Mouse (Mus musculus): ENCODE measurements around the gene Angptl2. TPM values are rescaled to one million over a fixed set of nuclear protein-coding genes. Genes with fewer than 3 reads are reported as not detected.
"Not testable (repeated sequence)": the region's sequence is repeated elsewhere in the genome, so short reads cannot be mapped to it uniquely, and the experiment has no call there.

Gene Angptl2
- polyA plus RNA-seq, 1 experiment from 2014 or later: 37.3 TPM

DNA sequence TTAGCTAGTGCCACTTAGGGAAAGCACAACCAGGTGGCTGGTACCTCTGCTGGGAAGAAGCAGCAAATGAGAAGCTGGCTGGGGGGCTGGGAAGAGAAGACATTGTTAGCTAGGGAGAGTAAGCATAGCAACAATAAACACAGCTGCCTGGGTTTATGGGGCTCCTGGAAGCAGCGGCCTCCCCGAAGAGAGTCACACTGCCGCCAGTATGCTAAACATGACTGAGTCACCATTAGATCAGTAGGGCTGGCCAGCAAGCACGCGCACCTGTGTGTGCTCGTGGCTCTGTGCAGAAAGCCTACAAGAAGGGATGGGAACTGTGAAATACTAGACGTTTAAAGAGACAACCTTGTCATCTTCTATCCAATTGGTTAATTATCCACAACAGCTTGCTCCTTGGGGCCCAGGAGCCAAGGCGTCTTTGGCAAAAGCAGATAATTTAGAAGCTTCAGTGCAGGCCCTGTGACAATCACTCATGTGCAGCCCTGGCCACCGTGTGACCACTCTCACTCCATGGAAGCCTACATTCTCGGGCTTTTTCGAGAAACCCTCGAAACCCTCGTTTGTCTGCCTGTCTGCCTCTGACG is 9.8 kb upstream of the Angptl2 start:
- Histone ChIP-seq H3K9ac (ENCODE audit: low read length) (no peak overlapping the region), H3K4me3 (ENCODE audit: low read depth, low read length) (no peak overlapping the region), H3K9me3 (ENCODE audit: control insufficient read depth, low read length) (no peaks in the 10 kb centered on the region), H3K36me3 (ENCODE audit: control insufficient read depth, insufficient read depth, low read length) (no peaks in the 10 kb centered on the region), H3K4me2 (replicated peaks; ENCODE audit: low read depth) (no peak overlapping the region), H3K27ac (replicated peaks) (no peak overlapping the region), H3K27me3 (ENCODE audit: control insufficient read depth, insufficient read depth, low read length) (no peaks in the 10 kb centered on the region), H3K4me1 (replicated peaks; ENCODE audit: control insufficient read depth, insufficient read depth) (0 out of 2 replicates have a peak, but pooled peaks cover 4% of the 10 kb centered on the region)
- TF ChIP-seq CTCF (IDR thresholded peaks at IDR 0.05; ENCODE audit: low read depth) (no peak), EP300 (optimal IDR thresholded peaks at IDR 0.05) (no peak)
- 41% methylated on average over 14 of the region's 14 CpGs for WGBS
- ATAC-seq (ENCODE audit: low FRiP score, low TSS enrichment) (peak; percentile 60; the same call in 1 of the 2 replicates), DNase-seq (ENCODE audit: low spot score) (peak; percentile 45)

DNA sequence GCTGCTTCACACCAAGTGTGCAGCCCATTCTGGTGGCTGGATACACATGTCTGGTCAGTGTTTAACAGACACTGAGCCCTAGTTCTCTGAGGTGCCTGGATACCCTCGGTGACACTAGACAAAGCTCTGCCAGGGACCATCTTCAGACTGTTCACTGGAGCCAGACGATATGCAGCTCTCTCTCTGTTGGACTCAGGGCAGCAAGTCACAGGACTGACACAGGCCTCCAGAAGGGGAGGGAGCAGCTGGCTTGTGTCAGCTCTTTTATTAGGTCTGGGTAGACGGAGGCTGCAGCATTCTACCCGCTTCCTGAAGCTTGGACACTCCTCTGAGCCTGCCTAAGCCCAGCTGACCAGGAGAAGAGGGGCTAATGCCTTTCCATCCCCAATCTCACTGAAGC is 8.8 kb upstream of the Angptl2 start:
- Histone ChIP-seq H3K36me3 (ENCODE audit: control insufficient read depth, insufficient read depth, low read length) (no peaks in the 10 kb centered on the region), H3K9me3 (ENCODE audit: control insufficient read depth, low read length) (no peaks in the 10 kb centered on the region), H3K4me2 (replicated peaks; ENCODE audit: low read depth) (no peak overlapping the region), H3K27ac (replicated peaks) (no peak overlapping the region), H3K4me1 (replicated peaks; ENCODE audit: control insufficient read depth, insufficient read depth) (0 out of 2 replicates have a peak, but pooled peaks cover 4% of the 10 kb centered on the region), H3K27me3 (ENCODE audit: control insufficient read depth, insufficient read depth, low read length) (no peaks in the 10 kb centered on the region), H3K4me3 (ENCODE audit: low read depth, low read length) (no peak overlapping the region), H3K9ac (ENCODE audit: low read length) (no peak overlapping the region)
- 22% methylated on average over 4 of the region's 4 CpGs for WGBS
- TF ChIP-seq CTCF (IDR thresholded peaks at IDR 0.05; ENCODE audit: low read depth): no peak
- no peak for TF ChIP-seq EP300 (optimal IDR thresholded peaks at IDR 0.05)
- ATAC-seq (ENCODE audit: low FRiP score, low TSS enrichment) (no peak), DNase-seq (ENCODE audit: low spot score) (no peak)

DNA sequence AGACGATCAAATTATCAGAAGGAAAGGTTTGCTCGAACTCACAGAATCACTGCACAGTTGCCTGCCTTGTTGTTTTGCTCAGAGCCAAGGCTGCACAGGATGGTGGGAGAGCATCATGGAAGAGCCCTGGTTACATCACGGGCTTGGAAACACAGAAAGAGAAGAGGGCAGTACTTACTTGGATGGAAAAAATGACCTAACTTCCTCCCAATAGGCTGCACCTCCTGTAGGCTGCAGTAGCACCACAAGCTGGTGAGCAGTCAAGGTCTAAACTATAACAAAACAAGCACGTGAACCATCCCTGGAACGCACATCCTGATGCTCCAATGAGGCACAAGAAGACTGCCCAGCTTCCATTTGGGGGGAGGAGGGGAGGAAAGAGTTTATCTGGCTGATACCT is 7.7 kb upstream of the Angptl2 start:
- H3K4me3 ChIP-seq (ENCODE audit: low read depth, low read length): no peak overlapping the region
- H3K9ac ChIP-seq (ENCODE audit: low read length): no peak overlapping the region
- 0 out of 2 replicates have a peak, but pooled peaks cover 4% of the 10 kb centered on the region for H3K4me1 ChIP-seq (replicated peaks; ENCODE audit: control insufficient read depth, insufficient read depth)
- H3K9me3 ChIP-seq (ENCODE audit: control insufficient read depth, low read length): no peaks in the 10 kb centered on the region
- no peak for DNase-seq (ENCODE audit: low spot score)
- H3K36me3 ChIP-seq (ENCODE audit: control insufficient read depth, insufficient read depth, low read length): no peaks in the 10 kb centered on the region
- no peaks in the 10 kb centered on the region for H3K27me3 ChIP-seq (ENCODE audit: control insufficient read depth, insufficient read depth, low read length)
- H3K27ac ChIP-seq (replicated peaks): no peak overlapping the region
- WGBS: 84% methylated on average over 5 of the region's 5 CpGs
- H3K4me2 ChIP-seq (replicated peaks; ENCODE audit: low read depth): no peak overlapping the region
- no peak for ATAC-seq (ENCODE audit: low FRiP score, low TSS enrichment)
- TF ChIP-seq EP300 (optimal IDR thresholded peaks at IDR 0.05) (no peak), CTCF (IDR thresholded peaks at IDR 0.05; ENCODE audit: low read depth) (no peak)

DNA sequence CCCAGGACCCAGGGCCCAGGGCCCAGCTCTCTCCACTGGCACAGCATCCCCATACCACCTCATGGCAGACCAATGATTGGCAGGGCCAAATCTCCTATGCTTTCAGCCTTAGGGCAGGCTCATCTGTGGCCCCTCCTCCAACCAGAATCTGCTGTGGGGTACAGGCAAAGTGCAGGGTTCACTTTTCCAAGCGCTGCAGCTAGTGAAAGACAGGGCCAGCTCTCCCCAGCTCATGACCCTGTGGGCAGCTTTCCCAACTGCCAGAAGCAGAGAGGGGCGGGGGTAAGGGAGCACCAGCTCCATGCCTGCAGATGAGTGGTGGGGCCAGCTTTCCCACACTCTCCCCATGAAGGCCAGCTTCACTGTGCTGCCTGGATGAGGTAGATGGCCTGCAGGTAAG is 5.0 kb upstream of the Angptl2 start:
- DNase-seq (ENCODE audit: low spot score): no peak
- H3K27me3 ChIP-seq (ENCODE audit: control insufficient read depth, insufficient read depth, low read length): no peaks in the 10 kb centered on the region
- WGBS: 75% methylated on average over 2 of the region's 2 CpGs
- no peak overlapping the region for H3K4me3 ChIP-seq (ENCODE audit: low read depth, low read length)
- no peak overlapping the region for H3K27ac ChIP-seq (replicated peaks)
- H3K4me2 ChIP-seq (replicated peaks; ENCODE audit: low read depth): no peak overlapping the region
- TF ChIP-seq EP300 (optimal IDR thresholded peaks at IDR 0.05) (no peak), CTCF (IDR thresholded peaks at IDR 0.05; ENCODE audit: low read depth) (no peak)
- no peaks in the 10 kb centered on the region for H3K9me3 ChIP-seq (ENCODE audit: control insufficient read depth, low read length)
- 0 out of 2 replicates have a peak, but pooled peaks have one; percentile 16 for ATAC-seq (ENCODE audit: low FRiP score, low TSS enrichment)
- H3K36me3 ChIP-seq (ENCODE audit: control insufficient read depth, insufficient read depth, low read length): no peaks in the 10 kb centered on the region
- H3K4me1 ChIP-seq (replicated peaks; ENCODE audit: control insufficient read depth, insufficient read depth): 0 out of 2 replicates have a peak, but pooled peaks cover 4% of the 10 kb centered on the region
- H3K9ac ChIP-seq (ENCODE audit: low read length): no peak overlapping the region

DNA sequence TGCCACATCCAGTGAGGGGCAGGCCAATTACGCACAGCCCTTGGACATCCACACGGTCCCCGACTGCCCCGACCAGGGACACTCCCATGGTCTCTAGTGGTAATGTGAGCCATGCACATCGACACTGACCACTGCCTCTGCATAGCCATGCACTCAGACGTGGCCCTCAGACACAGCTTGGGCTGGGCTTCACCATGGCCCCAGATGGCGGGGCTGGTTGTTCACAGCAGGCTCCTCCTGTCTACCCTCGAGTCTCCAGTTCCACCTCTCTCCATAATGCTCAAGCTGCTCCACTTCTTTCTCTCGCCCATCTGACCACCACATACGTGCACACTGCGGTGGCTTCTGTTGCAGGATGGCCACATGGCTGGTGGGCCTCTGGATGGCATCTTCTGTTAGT is 4.6 kb upstream of the Angptl2 start:
- H3K27ac ChIP-seq (replicated peaks); H3K4me2 ChIP-seq (replicated peaks; ENCODE audit: low read depth); H3K36me3 ChIP-seq (ENCODE audit: control insufficient read depth, insufficient read depth, low read length); H3K4me1 ChIP-seq (replicated peaks; ENCODE audit: control insufficient read depth, insufficient read depth); H3K9me3 ChIP-seq (ENCODE audit: control insufficient read depth, low read length); DNase-seq (ENCODE audit: low spot score); H3K27me3 ChIP-seq (ENCODE audit: control insufficient read depth, insufficient read depth, low read length); H3K9ac ChIP-seq (ENCODE audit: low read length); ATAC-seq (ENCODE audit: low FRiP score, low TSS enrichment); H3K4me3 ChIP-seq (ENCODE audit: low read depth, low read length): not testable (repeated sequence)
- 87% methylated on average over 11 of the region's 11 CpGs for whole genome bisulfite sequencing

DNA sequence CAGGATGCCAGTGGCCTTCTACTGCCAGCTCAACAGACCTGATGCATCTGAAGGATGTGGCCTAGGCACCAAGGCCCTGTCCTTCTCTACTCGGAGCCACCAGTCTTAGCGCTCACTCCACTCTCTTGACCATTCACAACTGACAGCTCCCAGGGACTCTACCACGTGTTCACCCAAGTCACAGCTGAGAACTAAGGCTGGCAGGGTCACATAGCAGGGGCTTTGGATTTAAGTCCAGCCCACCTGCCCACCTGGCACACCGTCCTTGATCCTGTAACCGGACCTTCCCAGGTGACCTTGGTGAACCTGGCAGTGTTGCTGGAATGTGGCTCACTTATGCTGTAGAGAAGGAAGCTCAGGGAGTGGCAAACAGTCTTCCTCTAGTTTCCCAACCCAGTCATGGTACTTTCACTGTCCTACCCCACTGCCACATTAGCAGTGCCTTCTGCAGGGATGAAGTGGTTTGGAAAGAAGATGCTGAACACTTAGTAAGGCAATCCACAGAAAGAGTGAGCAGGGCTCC is 631 bp upstream of the Angptl2 start:
- DNase-seq (ENCODE audit: low spot score) (no peak), ATAC-seq (ENCODE audit: low FRiP score, low TSS enrichment) (no peak)
- no peaks in the 10 kb centered on the region for H3K9me3 ChIP-seq (ENCODE audit: control insufficient read depth, low read length)
- no peaks in the 10 kb centered on the region for H3K27me3 ChIP-seq (ENCODE audit: control insufficient read depth, insufficient read depth, low read length)
- peak overlapping the region; percentile 50 for H3K4me3 ChIP-seq (ENCODE audit: low read depth, low read length)
- H3K27ac ChIP-seq (replicated peaks): peak overlapping the region; percentile 73
- H3K4me1 ChIP-seq (replicated peaks; ENCODE audit: control insufficient read depth, insufficient read depth): 0 out of 2 replicates have a peak, but pooled peaks cover 3% of the 10 kb centered on the region
- peak overlapping the region; percentile 62 for H3K4me2 ChIP-seq (replicated peaks; ENCODE audit: low read depth)
- WGBS: 51% methylated on average over 5 of the region's 5 CpGs
- TF ChIP-seq CTCF (IDR thresholded peaks at IDR 0.05; ENCODE audit: low read depth) (no peak), EP300 (optimal IDR thresholded peaks at IDR 0.05) (no peak)
- H3K36me3 ChIP-seq (ENCODE audit: control insufficient read depth, insufficient read depth, low read length): no peaks in the 10 kb centered on the region
- peak overlapping the region; percentile 31; the same call in 1 of the 2 replicates for H3K9ac ChIP-seq (ENCODE audit: low read length)
